Mouse (Mus musculus): Measurements from ENCODE around the gene Gpr180.

DNA sequence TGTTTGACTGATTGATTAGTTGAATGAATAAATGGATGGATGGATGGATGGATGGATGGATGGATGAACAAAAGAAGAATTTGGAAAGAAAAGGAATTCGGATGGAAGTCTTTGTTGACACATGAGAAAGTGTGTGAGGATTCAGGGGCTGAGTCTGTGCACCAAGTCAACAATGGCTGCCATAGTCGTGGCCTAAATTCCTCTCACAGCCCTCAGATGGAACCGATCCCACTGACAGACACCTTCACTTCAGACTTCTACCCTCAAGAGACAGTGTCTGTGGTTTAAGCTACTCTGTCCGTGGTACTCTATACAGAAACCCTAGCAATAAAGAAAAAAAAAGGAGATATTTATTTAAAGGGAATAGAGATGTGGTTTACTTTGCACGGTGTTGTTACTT is 65.0 kb downstream of the Gpr180 start:
- no peak for TF ChIP-seq CTCF (conservative IDR thresholded peaks at IDR 0.05; ENCODE audit: low read length)
- TF ChIP-seq NANOG (IDR thresholded peaks at IDR 0.05; ENCODE audit: borderline replicate concordance, low read length), result no peak
- no peak for TF ChIP-seq POU5F1 (IDR thresholded peaks at IDR 0.05; ENCODE audit: borderline replicate concordance, low read length)

All from E14TG2a.4 (cell line).